Mouse (Mus musculus) midbrain, embryonic 11.5 days (tissue): ENCODE measurements around the gene Hist1h2ba. TPM values are rescaled to one million over a fixed set of nuclear protein-coding genes. Genes with fewer than 3 reads are reported as not detected.

Experiments
- ATAC-seq: fragments of 200-750 bp; cut with Nextera tagmentation; 2 replicates; pipeline ENCODE4 v1.8.0; 2017; ENCODE audit warnings: moderate TSS enrichment, moderate library complexity; ENCODE audit not compliant: low FRiP score
- DNase-seq: peaks from one replicate; pipeline ENCODE4 v3.0.0; 2015; ENCODE audit warnings: low spot score; ENCODE audit errors: missing footprints
- H3K27ac ChIP-seq: fragments of 300-500 bp; sonication (generic); 2 replicates; pipeline ENCODE4 v1.5.1; 2014; ENCODE audit warnings: low read depth, low read length
- H3K27me3 ChIP-seq: fragments of 300-500 bp; sonication (generic); 2 replicates; pipeline ENCODE4 v1.6.1; 2014; ENCODE audit warnings: mild to moderate bottlenecking, low read length, moderate library complexity, mixed read lengths; ENCODE audit not compliant: control insufficient read depth, insufficient read depth
- H3K36me3 ChIP-seq: fragments of 300-500 bp; sonication (generic); 2 replicates; pipeline ENCODE4 v1.6.1; 2014; ENCODE audit warnings: mild to moderate bottlenecking, low read length, moderate library complexity, mixed read lengths; ENCODE audit not compliant: control insufficient read depth, insufficient read depth
- H3K4me1 ChIP-seq: fragments of 300-500 bp; sonication (generic); 2 replicates; pipeline ENCODE4 v1.6.1; 2014; ENCODE audit warnings: low read length; ENCODE audit not compliant: control insufficient read depth, insufficient read depth
- H3K4me2 ChIP-seq: fragments of 300-500 bp; sonication (generic); 2 replicates; pipeline ENCODE4 v1.6.1; 2014; ENCODE audit warnings: mild to moderate bottlenecking, moderate library complexity
- H3K4me3 ChIP-seq: fragments of 300-500 bp; sonication (generic); 2 replicates; pipeline ENCODE4 v1.5.1; 2014; ENCODE audit warnings: low read depth, low read length
- H3K9ac ChIP-seq: fragments of 300-500 bp; sonication (generic); 2 replicates; pipeline ENCODE4 v1.6.1; 2014; ENCODE audit warnings: low read length
- H3K9me3 ChIP-seq: fragments of 300-500 bp; sonication (generic); 2 replicates; pipeline ENCODE4 v1.6.1; 2016; ENCODE audit warnings: low read length; ENCODE audit not compliant: control insufficient read depth
- WGBS: fragments of 180-500 bp; shearing (Covaris S2); extraction: QIAGEN DNeasy Blood & Tissue Kit; methylation state at CpG from one replicate; pipeline ENCODE4 v1.1.7; 2014; 5-methylcytosine and 5-hydroxymethylcytosine counted together
- polyA plus RNA-seq: library from polyadenylated mRNA; unstranded; fragments of >200 nt; fragmentation: Nextera tagmentation; extraction: Ambion mirVana; gene quantifications from 2 replicates; pipeline ENCODE4 v1.2.1, GENCODE M21; 2014

The Hist1h2ba gene
- polyA plus RNA-seq, 1 experiment from 2014 or later: not detected

DNA sequence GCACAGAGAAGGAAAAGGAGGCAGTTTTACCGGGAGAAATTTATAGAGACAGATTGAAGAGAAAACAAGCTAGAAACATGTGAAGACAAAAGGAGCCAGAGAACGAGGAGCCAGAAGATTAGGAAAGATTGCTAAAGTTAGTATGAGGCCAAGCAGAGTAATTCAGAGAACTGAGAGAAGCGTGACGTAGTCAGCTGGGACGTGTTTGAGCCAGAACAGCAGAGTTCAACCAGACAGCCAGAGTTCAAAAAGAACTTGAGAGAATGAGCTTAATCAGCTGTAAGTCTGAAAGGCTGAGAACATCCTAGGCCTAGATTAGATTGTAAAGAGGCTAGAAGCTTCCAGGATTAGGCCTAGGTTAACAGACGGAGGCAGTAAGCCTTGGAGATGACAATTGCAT, 6.3 kb upstream of the Hist1h2ba start:
- DNase-seq (no peak), ATAC-seq (no peak)
- Histone ChIP-seq H3K36me3 (no peaks in the 10 kb centered on the region), H3K9me3 (no peaks in the 10 kb centered on the region), H3K27ac (no peak overlapping the region), H3K27me3 (no peaks in the 10 kb centered on the region), H3K4me2 (no peak overlapping the region), H3K4me3 (no peak overlapping the region), H3K4me1 (no peaks in the 10 kb centered on the region), H3K9ac (no peak overlapping the region)
- 52% methylated on average over 6 of the region's 6 CpGs for WGBS

DNA sequence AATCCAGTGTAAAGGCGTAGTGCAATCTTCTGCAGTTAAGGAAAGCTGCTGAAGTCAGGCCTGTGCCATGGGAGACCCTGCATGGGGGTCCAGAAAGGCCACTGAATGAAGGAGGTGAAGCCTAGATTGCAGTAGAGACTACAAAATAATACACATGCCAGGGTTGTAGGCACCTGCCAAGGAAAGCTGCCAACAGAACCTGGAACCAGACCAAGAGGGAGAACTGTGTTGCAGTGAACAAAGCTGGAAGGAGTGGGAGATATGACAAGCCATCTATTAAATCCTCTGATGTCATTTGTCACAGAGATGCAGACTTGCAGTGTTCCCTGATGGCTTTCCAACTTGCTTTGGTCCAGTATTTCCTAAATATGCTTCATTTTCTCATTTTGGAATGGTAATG, 4.7 kb upstream of the Hist1h2ba start:
- Histone ChIP-seq H3K9me3 (no peaks in the 10 kb centered on the region), H3K4me2 (no peak overlapping the region), H3K27me3 (no peaks in the 10 kb centered on the region), H3K4me1 (no peaks in the 10 kb centered on the region), H3K9ac (no peak overlapping the region), H3K36me3 (no peaks in the 10 kb centered on the region), H3K27ac (no peak overlapping the region), H3K4me3 (no peak overlapping the region)
- 89% methylated on average over 1 of the region's 1 CpGs for WGBS
- ATAC-seq: no peak
- DNase-seq: no peak

DNA sequence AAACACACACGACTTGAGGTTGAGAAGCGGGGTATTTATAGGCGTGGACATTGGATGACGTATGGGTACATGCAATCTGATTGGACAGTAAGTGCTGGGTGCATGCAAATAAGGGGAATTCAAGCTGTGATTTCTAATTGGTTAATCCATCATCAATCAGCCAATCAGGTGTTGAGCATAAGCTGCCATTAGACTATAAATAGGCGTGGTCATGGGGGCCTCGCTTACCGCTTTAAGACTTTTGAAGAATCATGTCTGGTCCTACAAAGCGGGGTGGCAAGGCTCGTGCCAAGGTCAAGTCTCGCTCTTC, 210 bp upstream of the Hist1h2ba start, which contains the start of gene Hist1h2aa:
Hist1h2aa (plus strand) TSS at position 252 of the 310 bp plus-strand sequence.
- H3K27me3 ChIP-seq: no peaks in the 10 kb centered on the region
- no peak for ATAC-seq
- no peak within 1 kb of the TSS for H3K27ac ChIP-seq
- no peaks in the 10 kb centered on the region for H3K36me3 ChIP-seq
- WGBS: 92% methylated on average over 10 of the region's 10 CpGs
- H3K9ac ChIP-seq: no peak within 1 kb of the TSS
- no peak within 1 kb of the TSS for H3K4me3 ChIP-seq
- no peak within 1 kb of the TSS for H3K4me2 ChIP-seq
- no peaks in the 10 kb centered on the region for H3K4me1 ChIP-seq
- no peak for DNase-seq
- H3K9me3 ChIP-seq: no peaks in the 10 kb centered on the region

DNA sequence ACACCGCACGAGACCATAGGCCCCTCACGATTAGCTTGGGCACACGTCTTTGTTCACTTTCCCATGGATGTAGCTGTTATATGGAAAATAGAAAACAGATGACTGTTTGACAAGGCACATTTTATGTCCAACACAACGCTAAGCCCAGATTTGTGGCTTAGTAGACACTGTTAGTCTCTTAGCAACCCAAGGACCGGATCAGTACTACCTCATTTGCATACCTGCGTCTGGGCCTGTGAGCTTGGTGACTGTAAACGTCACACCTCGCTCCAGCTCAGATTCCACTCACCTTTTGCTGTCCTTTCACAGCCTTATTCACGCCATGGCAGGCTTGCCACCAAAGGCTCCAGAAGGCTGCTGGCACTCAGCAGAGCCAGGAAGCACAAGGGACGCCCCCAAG, 3.1 kb downstream of the Hist1h2ba start:
- H3K27ac ChIP-seq: no peak overlapping the region
- H3K9ac ChIP-seq: no peak overlapping the region
- DNase-seq: no peak
- peaks cover 2% of the 10 kb centered on the region; the same call in 1 of the 2 replicates for H3K4me1 ChIP-seq
- H3K27me3 ChIP-seq: no peaks in the 10 kb centered on the region
- no peak overlapping the region for H3K4me2 ChIP-seq
- no peak for ATAC-seq
- H3K9me3 ChIP-seq: no peaks in the 10 kb centered on the region
- no peak overlapping the region for H3K4me3 ChIP-seq
- H3K36me3 ChIP-seq: no peaks in the 10 kb centered on the region
- 74% methylated on average over 11 of the region's 11 CpGs for WGBS

DNA sequence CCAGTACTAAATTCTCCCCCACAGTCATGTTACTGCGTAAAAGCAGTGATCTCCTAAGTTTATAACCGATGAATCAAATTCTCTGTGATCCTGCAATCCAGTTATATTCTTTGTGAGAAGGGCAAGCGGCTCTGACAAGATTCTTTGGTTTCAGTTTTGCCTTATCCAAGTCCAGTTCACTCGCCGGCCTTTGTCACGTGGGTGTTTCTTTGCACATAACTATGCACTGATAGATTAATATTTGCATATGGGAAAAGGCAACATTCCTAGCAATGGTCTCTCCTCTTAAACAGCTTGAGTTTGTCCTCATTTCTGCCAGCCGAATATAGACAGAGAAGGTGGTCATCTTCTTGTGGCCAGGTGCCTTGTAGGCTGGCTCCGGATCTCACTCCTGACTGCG, 3.5 kb downstream of the Hist1h2ba start:
- DNase-seq (no peak), ATAC-seq (no peak)
- peaks cover 2% of the 10 kb centered on the region; the same call in 1 of the 2 replicates for H3K4me1 ChIP-seq
- H3K9me3 ChIP-seq: no peaks in the 10 kb centered on the region
- no peak overlapping the region for H3K9ac ChIP-seq
- H3K36me3 ChIP-seq: no peaks in the 10 kb centered on the region
- no peak overlapping the region for H3K27ac ChIP-seq
- H3K4me3 ChIP-seq: no peak overlapping the region
- H3K27me3 ChIP-seq: no peaks in the 10 kb centered on the region
- no peak overlapping the region for H3K4me2 ChIP-seq
- WGBS: 95% methylated on average over 9 of the region's 9 CpGs

DNA sequence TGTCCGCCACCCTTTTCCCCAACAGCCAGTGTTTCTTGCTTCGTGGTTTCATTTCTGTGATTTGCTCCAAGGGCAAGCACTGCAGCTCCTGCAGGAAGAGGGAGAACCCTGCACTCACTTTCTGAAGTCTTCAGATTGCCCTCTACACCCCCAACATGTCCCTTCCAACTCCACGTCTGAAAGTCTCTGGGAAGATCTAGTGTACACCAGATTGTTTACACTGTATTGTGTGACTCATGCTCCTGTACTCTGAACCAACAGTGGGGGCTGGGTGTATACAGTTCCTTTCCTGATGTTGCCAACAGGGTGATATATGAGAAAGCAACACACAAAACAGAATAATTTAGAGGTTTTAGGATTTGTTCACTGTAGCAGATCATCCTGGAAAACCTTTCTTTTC, 5.3 kb downstream of the Hist1h2ba start:
- peaks cover 2% of the 10 kb centered on the region; the same call in 1 of the 2 replicates for H3K4me1 ChIP-seq
- no peaks in the 10 kb centered on the region for H3K36me3 ChIP-seq
- H3K9me3 ChIP-seq: no peaks in the 10 kb centered on the region
- no peak overlapping the region for H3K9ac ChIP-seq
- WGBS: 79% methylated on average over 3 of the region's 3 CpGs
- H3K4me2 ChIP-seq: no peak overlapping the region
- no peak for DNase-seq
- H3K27ac ChIP-seq: no peak overlapping the region
- H3K27me3 ChIP-seq: no peaks in the 10 kb centered on the region
- no peak overlapping the region for H3K4me3 ChIP-seq
- ATAC-seq: no peak

DNA sequence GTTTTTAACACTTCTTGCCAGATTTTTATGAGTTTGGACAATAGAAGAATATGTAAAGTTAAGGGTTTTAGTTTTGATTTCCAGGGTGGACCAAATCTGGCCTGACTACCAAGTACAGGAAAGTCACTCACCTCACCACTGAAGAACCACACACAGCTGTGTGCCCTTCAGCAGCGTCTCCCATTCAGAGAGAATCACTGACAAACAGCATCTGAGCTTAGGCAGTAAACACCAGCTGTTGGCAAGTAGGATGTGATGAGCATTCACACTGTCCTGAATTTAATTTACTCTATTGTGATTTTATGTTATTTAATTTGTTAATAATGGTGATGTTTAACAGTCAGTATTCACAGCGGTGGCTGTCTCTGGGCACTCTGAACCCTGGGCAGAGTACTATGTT, 8.2 kb downstream of the Hist1h2ba start:
- peaks cover 2% of the 10 kb centered on the region; the same call in 1 of the 2 replicates for H3K4me1 ChIP-seq
- H3K9me3 ChIP-seq: no peaks in the 10 kb centered on the region
- no peaks in the 10 kb centered on the region for H3K36me3 ChIP-seq
- ATAC-seq (no peak), DNase-seq (no peak)
- no peaks in the 10 kb centered on the region for H3K27me3 ChIP-seq
- no peak overlapping the region for H3K27ac ChIP-seq
- WGBS: 72% methylated on average over 2 of the region's 2 CpGs
- no peak overlapping the region for H3K4me2 ChIP-seq
- no peak overlapping the region for H3K9ac ChIP-seq
- H3K4me3 ChIP-seq: no peak overlapping the region

DNA sequence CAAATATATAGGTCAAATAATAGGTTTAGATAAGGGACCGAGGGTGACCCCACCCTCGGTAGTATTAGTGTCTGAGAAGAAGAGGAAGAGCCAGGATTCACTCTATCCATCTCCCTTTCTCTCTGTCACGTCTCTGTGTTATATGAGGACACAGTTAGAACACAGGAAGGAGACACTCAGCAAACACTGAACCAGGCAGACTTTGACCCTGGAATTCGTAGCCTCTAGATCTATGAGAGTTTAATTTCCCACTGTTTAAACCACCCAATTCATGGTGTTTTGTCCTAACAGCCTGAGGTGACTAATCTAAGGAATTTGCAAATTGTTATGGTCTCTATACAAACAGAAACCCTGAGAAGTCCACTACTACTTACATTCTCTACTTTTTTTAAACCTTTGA, 16.3 kb downstream of the Hist1h2ba start:
- H3K9me3 ChIP-seq: no peaks in the 10 kb centered on the region
- no peak for ATAC-seq
- no peak overlapping the region for H3K9ac ChIP-seq
- no peaks in the 10 kb centered on the region for H3K27me3 ChIP-seq
- H3K27ac ChIP-seq: no peak overlapping the region
- WGBS: 81% methylated on average over 4 of the region's 4 CpGs
- peaks cover 2% of the 10 kb centered on the region; the same call in 1 of the 2 replicates for H3K4me1 ChIP-seq
- H3K36me3 ChIP-seq: no peaks in the 10 kb centered on the region
- no peak overlapping the region for H3K4me3 ChIP-seq
- no peak for DNase-seq
- no peak overlapping the region for H3K4me2 ChIP-seq

DNA sequence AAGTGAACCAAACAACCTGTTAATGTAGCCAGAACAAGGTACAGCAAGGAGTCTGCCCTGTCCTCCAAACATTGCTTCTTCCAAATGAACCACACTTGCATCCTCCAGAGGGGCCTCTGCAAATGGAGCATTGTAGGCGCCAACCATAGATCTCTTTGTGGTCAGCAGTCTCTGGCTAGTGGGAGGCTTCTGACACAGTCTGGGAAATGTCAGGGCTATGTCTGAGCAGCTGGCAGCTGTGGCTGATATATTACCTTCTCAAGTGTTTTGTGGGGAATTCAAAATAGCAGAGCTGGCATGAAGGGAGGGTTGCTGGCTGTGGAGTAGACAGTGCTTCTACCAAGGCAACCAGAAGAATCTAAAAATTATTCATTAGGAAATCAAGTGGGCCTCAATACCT, 17.8 kb downstream of the Hist1h2ba start:
- Histone ChIP-seq H3K4me1 (peaks cover 2% of the 10 kb centered on the region; the same call in 1 of the 2 replicates), H3K9me3 (no peaks in the 10 kb centered on the region), H3K36me3 (no peaks in the 10 kb centered on the region), H3K9ac (no peak overlapping the region), H3K4me2 (no peak overlapping the region), H3K27ac (no peak overlapping the region), H3K27me3 (no peaks in the 10 kb centered on the region), H3K4me3 (no peak overlapping the region)
- ATAC-seq (no peak), DNase-seq (no peak)
- WGBS: 85% methylated on average over 1 of the region's 1 CpGs
